Mouse (Mus musculus) cerebellum, adult 9-11 months (tissue): ENCODE results near the gene Psmc1.

Source experiments
- DNase-seq: peaks from one replicate; pipeline ENCODE4 v3.0.0; 2022

The Psmc1 gene

DNA sequence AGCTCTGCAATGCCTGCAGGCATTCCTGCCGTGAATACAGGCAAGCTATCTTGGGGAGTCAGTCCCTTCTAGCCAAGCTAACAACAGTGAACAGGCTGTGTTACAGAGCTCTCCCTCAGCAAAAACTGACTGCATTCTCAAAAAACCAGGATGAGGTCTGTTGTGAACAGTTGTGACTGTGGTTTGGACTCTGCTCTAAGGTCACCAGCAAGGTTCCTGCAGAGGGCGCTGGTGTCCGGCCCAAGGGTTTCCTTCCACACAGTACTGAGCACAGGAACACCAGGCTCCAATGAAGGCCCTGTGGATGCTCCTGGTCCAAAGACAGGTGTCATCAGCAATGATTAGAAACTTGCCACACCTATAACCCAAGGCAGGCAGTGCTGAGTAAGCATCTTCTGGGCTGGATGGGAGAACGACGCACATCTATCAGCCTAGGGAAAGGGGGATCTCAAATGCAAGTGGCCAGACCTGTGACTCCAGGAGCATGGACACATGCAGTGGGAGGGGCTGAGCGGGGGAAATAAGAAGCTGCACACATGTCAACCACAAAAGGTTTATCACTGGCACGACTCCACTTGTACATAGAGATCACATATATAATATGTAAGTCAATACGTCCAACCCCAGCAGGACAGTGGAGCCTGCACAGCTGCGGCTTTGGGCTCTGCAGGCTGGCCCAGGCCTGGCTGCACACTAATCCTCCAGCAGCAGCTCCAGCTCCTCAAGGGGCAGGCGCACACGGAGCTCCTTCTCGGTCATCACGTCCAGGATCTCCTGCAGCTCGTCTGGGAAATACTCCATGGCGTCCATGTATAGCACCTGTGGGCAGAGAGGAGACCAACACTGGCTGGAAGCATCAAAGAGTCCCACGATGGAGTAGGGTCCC, 15.2 kb downstream of the Psmc1 start:
- peak; percentile 27 for DNase-seq

DNA sequence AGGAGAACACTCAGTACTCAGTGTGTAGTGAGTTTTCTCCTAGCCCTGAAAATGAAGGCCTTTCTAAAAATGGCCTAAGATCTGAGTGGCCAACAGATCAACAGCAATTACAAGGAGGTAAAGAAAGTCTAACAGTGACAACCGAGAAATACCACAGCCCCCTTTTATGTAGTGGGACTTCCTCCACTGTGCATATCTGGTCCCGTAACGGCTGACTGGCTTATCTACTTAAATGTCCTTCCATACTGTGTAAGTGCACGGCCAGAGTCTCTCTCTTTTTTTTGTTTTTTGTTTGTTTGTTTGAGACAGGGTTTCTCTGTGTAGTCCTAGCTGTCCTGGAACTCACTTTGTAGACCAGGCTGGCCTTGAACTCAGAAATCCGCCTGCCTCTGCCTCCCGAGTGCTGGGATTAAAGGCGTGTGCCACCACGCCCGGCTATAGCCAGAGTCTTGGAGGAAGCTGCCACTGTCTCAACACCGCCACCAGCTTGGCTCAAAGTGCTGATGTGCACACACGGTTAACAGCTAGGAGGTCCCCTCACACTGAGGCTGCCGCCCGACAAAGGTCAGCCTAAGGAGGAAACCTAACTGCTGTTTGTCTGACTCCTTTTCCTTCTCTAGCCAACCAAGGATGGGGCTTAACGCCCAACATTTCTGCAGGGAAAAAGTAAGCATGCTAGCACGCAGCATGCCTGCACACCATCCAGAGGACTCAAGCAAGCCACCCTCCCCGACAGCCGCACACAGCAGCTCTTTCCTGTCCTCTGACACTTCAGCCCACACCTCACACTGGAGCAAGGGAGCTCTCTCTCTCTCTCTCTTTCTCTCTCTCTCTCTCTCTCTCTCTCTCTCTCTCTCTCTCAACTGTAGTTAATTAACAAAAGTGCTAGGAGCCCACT, 17.3 kb downstream of the Psmc1 start:
- no peak for DNase-seq

DNA sequence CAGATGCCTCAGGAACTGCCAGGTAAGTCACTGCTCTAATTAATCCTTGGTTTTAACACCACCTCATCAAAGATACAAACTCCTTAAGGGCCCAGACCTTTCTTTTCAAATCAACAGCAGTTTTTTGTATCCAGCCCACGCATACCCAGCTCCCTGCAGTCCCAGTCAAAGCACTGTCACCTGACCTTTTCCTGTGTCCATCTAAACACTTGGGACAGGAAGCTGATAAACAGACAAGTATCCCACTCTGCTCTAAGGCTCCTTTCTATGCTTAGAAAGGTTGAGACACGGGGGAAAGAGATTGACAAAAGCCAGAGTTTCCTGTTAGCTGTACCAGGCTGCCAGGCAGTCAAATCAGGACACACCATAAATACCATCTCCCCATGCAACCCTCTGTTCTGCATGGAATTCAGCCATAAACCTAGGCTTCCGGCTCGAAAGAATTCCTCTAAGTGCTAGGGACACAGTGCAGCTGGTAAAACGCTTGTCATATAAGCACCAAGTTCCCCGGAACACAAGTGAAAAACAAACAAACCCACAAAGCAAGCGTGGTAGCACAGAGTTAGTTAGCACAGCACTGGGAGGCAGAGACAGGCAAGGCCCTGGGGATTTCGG, 18.0 kb downstream of the Psmc1 start:
- no peak for DNase-seq

DNA sequence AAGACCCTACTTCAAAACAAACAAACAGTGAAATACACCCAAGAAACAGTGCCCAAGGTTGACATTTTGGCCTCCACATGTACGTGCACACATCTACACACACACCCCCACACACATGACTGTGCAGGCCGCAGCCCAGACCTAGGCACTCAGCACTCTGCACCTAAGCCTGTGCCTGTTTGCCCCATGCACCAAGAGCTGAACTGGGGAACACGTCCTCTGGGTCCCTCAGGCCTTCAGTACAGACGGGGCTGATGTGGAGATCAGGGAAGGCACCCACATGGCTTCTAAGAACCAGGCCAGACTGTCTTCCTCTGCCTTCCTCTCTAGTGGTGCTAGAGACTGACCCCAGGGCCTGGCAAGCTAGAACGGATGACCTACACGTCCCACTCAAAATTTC, 18.6 kb downstream of the Psmc1 start:
- no peak for DNase-seq

DNA sequence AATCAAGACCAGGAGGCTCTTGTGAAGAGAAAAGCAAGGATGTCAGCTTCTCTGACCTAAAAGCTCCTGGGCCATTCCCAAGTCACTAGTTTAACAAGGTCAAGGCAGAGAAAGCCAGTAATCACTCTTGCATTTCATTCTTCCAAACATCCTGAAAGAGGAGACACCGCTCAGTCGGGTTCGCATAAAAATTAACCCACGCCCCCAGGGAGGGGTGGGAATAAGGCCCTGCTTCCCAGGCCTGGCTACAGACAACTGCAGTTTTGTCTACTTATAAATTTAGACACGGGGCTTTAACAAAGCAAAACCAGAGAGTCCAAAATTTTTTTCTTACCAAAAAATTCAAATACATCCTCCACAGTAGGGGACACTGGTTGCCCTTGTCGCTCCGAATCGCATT, 19.0 kb downstream of the Psmc1 start:
- DNase-seq, result no peak

DNA sequence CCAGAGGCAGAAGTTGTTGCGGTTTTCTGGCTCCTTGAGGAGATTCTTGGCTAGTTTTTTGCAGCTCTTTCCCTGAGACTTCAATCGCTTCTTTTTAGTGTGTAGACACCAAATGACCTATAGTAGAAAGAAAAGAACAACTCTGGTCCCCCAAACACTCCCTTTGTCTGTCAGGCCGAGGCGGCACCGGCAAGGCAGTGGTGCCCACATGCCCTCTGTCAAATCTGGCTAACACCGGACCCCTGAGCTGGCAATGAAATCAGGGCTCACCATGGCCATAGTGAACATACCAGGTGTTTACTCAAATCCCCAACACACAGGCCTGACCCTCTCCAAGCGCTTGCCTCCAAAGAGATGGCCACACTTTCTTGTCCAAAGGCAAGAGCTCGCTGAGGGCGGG, 21.2 kb downstream of the Psmc1 start:
- DNase-seq, result no peak

DNA sequence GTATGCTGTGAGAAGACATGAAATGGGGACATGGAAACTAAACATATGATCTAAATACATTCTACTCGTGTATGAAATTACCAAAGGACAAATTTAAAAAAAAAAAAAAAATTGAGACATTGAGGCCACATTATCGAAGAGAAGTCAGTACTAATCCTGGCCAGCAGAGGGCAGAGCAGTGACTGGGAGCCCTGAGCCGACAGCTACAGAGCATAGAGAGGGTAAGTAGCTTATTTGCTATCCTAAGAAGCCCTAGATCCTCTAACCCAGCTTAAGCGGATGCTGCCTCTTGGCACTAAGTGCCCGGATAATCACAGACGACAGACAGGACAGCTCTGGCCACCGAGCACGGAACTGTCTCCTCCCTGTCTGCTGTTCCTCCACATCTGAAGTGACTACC, 21.7 kb downstream of the Psmc1 start:
- peak; percentile 70 for DNase-seq

DNA sequence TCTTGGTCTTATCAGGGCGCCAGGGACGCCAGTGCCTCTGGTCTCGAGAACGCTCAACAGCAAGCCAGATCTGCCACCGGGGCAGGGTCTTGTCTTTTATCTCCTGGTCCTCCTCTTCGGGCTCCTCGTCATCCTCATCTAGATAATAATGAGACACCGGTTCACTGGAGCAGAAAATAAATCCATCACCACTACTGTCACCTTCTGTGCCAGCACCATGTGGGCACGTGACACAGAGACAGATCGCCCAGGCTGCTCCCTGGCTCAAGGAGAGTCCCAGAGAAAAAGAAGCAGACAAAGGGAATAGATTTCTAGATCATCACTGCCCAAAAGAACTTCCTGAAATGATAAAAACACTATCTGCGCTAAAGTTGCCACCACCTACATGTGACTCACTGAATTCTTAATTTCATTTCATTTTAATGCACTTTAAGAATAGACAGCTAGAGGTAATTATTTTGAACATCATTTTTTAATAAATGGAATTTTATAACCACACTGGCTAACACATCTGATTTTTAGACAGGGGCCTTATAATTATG, 24.5 kb downstream of the Psmc1 start:
- no peak for DNase-seq

DNA sequence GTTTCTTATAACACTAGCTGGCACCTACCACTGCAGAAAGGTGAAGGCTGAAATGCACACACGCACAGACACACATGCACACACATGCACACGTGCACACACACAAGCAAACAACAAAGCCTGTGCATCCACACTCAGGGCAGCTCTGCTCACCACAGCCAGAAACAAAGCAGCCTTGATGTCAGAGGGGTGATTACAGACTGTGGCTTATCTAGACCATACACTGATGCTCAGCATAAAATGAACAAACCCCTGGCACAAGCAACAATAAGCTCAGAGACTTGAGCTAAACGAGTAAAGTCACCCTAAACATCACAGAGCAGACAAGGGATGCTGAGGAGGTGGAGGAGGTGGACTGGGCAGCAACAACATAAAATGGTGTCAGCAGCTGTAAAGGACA, 25.2 kb downstream of the Psmc1 start:
- no peak for DNase-seq

DNA sequence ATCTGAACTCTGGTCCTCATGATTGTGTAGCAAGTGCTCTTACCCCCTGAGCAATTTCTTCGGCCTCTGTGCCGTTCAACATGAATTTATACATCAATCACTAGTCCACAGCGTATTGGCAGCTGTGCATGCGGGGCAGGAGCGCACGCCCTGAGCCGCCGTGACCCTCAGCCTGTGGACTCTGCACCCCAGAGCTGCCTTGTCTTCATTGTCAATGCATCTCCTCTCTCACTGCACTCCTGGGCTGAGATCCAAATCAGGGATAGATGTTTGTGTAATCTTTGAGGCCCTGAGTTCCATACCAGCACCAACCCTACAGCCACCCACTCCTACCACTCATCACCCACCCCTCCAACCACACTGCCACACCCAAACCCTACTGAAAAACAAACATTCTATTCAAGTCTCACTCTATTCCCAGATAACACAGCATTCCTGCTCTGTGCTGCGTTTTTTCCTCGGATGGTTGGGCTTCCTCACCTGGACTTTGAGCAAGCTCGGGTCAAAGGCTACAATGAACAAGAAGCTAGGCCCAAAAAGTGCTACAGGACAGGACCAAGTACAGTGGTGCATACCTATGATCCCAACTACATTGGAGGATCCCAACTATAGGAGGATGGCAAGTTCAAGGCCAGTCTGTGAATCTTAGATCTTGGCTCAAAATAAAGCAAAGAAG, 33.0 kb downstream of the Psmc1 start:
- DNase-seq, result no peak

DNA sequence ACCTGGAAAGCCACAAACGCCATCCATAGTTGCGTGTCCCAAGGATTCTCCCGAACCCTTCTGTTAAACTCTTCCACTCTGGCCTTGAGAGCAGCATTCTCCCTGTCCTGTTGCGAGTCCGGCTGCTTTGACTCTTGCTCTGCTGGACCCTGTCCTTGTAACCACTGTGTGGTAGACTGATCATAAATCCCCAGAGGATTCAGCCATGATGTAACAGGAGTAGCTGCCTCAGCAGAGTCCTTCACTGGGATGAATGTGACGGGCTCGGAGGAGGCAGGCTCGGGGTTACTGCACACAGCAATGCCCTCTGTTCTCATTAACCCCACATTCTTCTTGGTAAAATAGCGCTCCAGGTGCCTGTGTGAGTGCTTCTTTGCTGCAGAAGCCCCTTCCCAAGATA, 33.8 kb downstream of the Psmc1 start:
- no peak for DNase-seq

DNA sequence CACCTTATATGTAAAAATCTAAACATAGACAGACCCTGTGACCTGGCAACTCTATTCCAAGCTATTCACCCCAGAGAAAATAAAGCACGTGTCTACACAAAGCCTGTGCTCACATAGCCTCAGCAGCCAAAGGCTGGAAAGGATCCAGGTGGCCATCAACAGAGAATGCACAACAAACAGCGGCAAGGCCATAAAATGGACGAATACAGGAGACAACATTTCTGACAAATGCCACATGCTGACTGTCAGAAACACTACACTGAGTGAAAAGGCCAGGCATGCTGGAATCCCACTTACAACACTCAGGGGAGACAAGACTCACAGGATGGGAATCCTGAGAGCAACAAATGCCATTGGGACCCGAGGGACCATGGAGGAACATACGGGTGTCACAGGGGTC, 34.3 kb downstream of the Psmc1 start:
- no peak for DNase-seq

DNA sequence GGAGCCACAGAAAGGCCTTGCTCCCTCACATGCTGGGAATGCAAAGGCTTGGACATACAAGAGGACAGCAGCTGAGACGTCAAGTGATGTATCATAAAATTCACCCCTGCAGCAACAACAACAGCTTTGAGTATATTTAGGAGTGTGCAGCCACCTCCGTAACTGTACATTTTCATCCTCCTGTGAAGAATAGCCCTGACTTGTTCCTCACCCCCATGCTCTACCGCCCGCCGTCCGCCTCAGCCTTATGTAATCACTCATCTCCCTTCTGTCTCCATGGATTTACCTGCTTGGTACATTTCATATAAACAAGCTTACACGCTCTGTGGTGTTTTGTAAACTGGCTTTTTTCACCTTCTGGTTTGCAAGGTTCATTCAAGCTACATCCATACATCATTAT, 42.5 kb downstream of the Psmc1 start:
- no peak for DNase-seq

DNA sequence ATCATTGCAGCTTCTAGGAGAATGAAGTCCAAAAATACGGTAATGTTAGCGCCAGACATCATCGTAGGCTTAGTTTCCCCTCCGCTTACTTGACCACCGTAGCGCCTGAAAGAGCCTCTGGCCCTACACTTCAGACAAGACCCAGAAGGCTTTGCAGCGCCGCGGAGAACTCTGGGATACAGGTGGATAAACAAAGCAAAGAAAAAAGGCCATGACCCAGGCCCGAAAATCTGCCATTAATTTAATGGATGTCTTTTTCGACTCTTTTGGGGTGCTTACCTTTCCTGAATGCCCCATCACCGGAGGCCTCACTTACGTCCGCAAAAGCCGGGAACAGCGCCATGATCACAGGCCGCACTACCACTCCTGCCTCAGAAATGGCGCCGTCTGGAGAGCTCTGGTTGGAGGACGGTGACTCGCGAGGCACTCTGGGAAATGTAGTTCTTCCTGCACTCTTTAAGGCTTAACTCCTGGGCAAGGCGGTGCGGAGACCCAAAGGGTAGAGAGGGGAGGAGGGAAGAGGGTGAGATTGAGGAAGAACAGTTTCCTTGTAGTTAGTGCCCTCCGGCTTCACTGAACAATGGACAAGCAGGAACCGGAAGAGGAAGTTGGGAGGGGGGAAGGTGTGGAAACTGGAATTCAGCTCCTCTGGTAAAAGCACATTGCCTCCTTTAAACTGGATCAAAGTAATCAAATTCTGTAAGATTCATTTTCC, 49.5 kb downstream of the Psmc1 start, which contains the start of gene Nrde2:
Nrde2 (minus strand) TSS at position 393 of the 715 bp plus-strand sequence.
- peak; percentile 93 for DNase-seq

DNA sequence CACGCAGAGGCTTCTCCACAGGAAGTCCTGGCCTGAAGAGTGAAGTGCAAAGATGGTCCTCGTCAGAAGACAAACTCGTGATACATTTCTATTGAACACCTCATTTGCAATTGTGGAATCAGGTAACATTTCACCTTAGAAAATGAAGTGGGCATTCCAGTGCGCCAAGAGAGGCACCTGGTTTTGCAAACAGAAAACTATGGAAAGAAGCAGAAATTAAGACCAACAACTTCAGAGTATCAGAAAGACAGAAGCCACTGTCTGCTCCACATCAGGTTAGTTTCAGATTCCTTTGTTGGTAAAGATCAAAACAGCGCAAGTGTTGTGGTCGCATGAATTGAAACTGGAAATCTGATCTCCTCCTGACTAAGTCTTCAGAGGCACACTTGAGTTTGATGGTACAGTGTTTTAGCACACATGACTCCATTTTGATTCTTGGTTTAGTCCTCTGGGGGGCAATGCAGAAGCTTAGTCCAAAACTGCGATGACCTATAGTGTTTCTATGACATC, 55.1 kb downstream of the Psmc1 start:
- DNase-seq, result no peak

DNA sequence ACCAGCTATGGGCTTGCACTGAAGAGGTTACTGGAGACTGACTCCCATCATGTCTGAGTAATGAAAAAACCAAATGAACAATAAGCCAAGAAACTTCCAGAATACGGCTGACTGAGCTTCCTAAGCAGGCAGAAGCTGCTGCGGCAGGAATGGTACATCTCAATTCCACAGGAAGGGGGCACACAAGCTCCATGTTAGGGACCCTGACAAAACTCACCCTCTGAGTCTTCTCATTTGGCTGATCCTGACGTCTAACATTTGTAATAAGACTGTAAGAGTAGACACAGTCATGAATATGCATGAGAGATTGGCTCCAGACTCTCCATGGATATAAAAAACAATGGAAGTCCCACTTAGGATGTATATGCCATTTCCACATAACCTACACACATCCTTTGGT, 56.2 kb downstream of the Psmc1 start:
- peak; percentile 64 for DNase-seq

DNA sequence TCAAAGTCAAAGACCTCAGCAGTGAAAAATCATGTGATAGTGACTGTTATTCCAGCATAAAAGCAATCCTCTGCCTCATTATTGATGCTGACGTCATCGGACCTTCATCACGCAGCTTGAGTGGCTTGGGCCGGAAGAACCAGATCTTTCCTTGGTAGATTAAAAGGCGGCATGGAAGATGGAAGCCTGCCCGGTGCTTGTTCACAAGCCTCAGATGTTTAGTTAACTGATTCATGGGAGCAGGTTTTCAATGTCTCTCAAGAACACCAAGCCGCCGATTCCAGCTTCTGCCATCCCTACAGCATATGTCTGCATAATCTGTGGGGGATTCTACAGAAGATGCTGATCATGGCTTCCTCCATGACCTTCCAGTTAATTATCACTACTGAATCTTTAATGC, 57.0 kb downstream of the Psmc1 start:
- DNase-seq, result no peak

DNA sequence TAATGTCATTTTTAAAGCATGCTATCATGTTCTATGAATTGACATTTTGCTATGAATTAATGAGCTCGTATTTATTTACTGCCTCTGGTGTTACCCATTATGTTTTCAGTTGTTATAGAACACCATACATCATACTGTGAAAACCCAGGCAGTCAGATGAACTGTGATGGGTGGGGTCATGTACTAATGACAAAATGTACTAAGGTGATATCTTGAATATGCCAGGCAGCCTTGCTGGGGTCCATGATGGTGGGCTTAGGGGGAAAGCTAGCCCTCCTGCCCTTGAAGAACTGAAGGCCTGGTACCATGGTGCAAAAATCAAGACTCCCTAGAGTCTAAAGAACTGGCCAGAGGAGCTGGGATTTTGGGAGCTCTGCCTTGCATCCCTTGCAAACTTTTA, 57.5 kb downstream of the Psmc1 start:
- no peak for DNase-seq

DNA sequence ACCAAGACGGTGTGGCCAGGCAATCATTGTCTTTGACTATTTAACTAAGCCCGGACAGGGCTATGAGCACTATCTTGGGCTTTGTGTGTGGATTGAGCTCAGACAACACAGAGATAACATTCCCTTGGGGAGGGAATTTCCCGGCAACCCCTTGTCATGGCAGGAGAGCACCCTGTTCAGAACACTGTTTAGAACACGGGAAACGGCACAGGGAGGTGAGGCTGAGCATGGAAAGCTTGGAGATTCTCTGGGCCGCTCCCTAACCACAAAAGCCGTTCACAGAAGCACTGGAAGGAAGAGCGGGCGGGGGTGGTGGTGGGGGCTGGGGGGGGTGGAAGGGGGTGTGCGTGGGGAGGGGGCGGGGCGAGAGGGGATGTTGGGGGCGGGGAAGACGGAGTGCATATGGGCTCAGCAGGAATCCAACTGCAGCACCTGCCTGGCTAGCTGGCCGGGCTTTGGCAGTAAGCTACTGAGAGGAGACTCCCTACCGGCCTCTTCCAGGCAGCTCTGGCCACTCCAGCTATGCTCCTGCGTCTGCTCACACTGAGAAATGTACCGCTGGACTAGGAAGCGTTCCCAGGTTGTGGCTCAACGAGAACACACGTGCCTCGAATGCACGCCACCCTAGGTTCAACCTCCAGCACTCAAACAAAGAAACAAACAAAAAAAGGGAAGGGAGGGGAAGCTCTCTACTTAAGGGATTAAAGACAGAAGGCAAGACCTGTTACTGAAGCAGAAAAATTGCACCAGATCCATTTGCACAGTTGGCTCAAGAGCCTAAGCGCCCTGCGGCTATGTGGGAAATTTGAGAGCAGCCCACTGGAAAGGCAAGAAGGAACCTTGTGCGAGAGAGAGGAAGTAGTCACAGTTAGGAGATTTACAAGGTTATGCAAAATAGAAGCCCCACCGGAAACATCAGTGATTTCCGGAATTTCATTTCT, 58.2 kb downstream of the Psmc1 start:
- peak; percentile 89 for DNase-seq

DNA sequence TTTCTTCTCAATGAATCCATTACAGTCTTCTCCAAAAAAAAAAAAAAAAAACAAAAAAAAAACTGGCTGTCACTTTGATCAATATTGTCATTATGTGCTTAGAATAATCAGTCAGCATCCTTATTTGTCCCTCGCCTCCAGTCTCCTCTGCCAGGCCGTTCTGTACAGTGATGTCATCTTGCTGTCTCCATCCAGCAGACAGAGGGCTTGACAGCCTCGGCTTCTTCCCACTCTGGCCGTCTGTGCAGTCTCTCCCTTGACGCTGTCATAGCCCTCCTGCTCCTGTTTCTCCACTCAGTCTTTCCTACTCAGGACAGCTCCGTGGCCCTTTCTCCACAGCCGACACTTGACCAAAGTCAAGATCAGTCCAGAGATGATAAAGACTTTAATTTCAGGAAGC, 62.5 kb downstream of the Psmc1 start:
- DNase-seq, result no peak
